Mouse (Mus musculus): Measurements from ENCODE around the gene Wfikkn1.
"Not testable (repeated sequence)": the region's sequence is repeated elsewhere in the genome, so short reads cannot be mapped to it uniquely, and the experiment has no call there.

Wfikkn1 gene

DNA sequence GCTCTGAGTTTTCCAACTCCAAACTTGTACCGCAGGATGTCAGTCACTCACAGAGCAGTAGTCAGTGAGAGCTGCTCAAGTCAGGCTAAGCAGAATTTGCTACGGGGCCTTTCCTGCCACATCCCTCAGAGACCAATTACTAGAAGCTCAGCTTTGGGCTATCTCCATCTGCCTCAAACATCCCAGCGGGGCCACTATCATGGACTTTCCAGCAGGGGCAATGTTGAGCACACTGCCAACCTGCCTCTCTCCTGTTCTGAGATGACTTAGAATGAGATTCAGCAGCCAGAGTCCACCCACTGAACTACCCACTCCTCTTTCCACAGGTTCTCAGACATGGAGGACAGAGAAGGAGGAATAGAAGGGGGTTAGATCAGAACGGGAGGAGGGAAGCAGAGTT is 5.0 kb upstream of the Wfikkn1 start:
- no peak for DNase-seq (ENCODE audit: low spot score)

- DNase-seq (ENCODE audit: low spot score), result no peak
These were observed 3.2 kb upstream of the Wfikkn1 start for GRCm38 (mm10) chr17:25883824-25884223.

- no peak for DNase-seq (ENCODE audit: low spot score)
These were observed 2.6 kb upstream of the Wfikkn1 start for GRCm38 (mm10) chr17:25883268-25883667.

DNA sequence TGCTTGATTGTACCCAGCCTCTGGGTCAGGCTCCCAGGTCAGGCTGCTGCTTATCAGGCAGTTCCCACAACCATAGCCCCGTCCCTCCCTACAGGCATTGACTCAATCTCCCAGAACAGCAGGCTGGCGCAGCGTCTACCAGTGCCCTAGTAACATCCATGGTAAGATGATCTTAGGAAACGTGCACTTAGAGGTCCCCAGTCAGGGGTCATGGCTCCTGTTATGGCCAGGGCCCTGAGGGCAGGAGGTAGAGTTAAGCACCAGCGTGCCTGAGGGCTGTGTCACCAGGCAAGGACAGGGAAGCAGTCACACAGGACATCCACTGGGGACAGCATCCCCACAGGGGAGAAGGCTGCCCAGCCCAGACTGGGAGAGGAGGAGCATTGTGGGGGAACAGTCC is 1.6 kb upstream of the Wfikkn1 start:
- no peak for DNase-seq (ENCODE audit: low spot score)

GRCm38 (mm10) chr17:25881691-25882090 is 1.0 kb upstream of the Wfikkn1 start:
- DNase-seq (ENCODE audit: low spot score), result no peak

GRCm38 (mm10) chr17:25880913-25881641 is 419 bp upstream of the Wfikkn1 start:
- DNase-seq (ENCODE audit: low spot score), result no peak

- no peak for DNase-seq (ENCODE audit: low spot score)
These were observed 908 bp downstream of the Wfikkn1 start for GRCm38 (mm10) chr17:25879750-25880149.

DNA sequence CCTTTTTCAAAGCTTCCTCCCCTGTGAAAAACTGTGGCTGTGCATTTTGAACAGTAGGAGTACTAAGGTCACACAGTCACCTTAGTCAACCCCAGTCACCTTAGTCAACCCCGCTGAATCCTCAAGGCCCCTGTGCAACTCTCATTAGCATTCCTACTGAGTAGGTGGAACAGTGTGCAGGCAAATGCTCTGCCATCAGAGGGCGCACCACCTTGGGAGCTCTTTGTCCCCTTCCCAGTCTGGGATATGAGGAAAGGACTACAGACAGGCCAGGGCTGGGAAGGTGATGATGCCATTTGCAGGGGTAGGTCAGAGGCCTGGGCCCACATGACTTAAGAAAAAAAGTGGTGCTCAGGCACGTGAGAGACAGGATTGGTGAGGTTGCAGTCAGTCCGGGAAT is 1.4 kb downstream of the Wfikkn1 start:
- DNase-seq (ENCODE audit: low spot score), result no peak

- no peak for DNase-seq (ENCODE audit: low spot score)
These were observed 2.0 kb downstream of the Wfikkn1 start for GRCm38 (mm10) chr17:25878611-25879180.

- DNase-seq (ENCODE audit: low spot score), result no peak
These were observed 2.7 kb downstream of the Wfikkn1 start for GRCm38 (mm10) chr17:25877741-25878610.

DNA sequence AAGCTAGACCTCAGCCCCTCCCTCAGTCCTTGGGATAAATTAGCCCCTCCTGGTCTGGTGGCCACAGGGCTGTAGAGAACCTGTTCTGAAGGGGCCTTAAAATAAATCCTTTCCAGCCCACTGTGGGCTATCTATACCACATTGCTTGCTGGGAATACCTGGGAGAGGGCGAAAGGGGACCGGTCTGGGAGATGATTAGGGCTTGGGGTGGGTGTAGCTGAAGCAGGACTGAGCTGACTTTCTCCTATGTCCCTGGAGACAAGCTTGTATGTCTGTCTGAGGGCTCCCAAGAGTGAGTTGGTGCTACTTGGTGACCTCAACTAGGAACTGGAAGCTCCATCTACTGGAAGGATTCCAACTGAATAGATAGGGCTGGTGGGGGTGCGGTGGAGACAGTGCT is 3.6 kb downstream of the Wfikkn1 start:
- no peak for DNase-seq (ENCODE audit: low spot score)

- DNase-seq (ENCODE audit: low spot score), result no peak
These were observed 4.2 kb downstream of the Wfikkn1 start for GRCm38 (mm10) chr17:25876347-25876915.

- DNase-seq (ENCODE audit: low spot score), result peak; percentile 86
These were observed 5.2 kb downstream of the Wfikkn1 start for GRCm38 (mm10) chr17:25875171-25876136.

DNA sequence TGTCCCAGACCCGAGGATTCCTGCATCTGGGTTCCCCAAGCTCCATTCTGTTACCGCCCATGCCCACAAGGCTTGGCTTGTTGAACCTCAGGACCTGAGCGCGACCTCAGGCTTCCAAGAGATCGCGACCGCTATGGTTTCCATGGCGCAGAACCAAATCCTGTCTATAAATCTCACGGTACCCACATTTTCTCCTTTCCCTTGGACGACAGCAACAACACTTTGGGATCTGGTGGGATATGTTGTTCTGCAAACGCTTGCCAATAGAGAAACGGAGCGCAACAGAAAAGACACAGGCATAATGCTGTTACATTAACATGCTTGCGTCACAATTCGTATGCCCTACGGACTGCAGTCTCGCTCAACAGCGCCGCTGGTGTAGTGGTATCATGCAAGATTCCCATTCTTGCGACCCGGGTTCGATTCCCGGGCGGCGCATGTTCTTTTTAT is 5.9 kb downstream of the Wfikkn1 start, which contains the start of gene Mettl26:
TSS of gene Mettl26 (plus strand) at position 354 of the 450 bp plus-strand sequence.
- DNase-seq (ENCODE audit: low spot score), result peak; percentile 100

GRCm38 (mm10) chr17:25874148-25874720 is 6.4 kb downstream of the Wfikkn1 start:
- no peak for DNase-seq (ENCODE audit: low spot score)

GRCm38 (mm10) chr17:25873405-25874147 is 7.1 kb downstream of the Wfikkn1 start:
- DNase-seq (ENCODE audit: low spot score), result no peak

GRCm38 (mm10) chr17:25872676-25873075 is 8.0 kb downstream of the Wfikkn1 start:
- DNase-seq (ENCODE audit: low spot score), result no peak

DNA sequence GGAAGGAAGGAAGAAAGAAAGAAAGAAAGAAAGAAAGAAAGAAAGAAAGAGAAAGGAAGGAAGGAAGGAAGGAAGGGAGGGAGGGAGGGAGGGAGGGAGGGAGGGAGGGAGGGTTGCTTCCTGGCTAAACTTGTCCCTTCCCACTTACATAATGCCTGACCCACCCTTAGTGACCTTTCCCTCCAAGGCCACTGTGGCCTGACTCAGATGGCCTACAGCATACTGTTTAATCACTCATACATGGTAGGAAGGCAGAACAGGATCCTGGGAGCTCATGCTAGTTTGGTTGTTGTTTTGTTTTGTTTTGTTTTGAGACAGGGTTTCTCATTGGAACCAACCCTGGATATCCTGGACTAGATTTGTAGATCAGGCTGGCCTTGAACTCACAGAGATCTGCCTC is 9.1 kb downstream of the Wfikkn1 start:
- DNase-seq (ENCODE audit: low spot score), result not testable (repeated sequence)

DNA sequence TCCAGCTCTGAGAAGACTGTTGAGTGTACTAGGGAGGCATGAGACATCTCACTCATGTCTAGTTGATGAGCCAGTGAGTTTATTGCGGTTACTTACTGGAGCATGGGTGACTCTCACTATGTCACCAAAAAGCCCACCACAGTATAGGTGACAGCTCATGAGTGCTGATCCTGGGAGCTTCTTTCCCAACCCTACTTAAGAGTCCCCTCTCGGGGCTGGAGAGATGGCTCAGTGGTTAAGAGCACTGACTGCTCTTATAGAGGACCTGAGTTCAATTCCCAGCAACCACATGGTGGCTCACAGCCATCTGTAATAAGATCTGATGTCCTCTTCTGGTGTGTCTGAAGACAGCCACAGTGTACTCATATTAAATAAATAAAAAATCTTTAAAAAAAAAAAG is 10.7 kb downstream of the Wfikkn1 start:
- DNase-seq (ENCODE audit: low spot score), result no peak

DNA sequence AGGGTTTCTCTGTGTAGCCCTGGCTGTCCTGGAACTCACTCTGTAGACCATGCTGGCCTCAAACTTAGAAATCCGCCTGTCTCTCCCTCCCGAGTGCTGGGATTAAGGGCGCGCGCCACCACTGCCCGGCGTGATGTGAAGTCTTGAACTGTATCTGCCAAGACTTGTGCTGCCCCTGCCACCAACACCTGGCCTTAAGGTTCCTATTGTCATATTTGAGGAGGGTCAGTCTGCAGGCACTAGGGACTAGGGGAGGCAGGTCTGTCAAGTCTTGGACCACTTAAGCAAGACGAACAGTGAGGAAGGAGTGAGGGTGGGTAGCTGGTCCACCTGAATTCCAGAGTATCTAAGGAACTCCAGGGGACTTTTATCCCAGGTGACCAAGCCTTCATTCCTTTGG is 11.2 kb downstream of the Wfikkn1 start:
- DNase-seq (ENCODE audit: low spot score), result no peak
